Mouse (Mus musculus) thymus, postnatal 0 days (tissue): ENCODE results near the gene Cdk17. TPM values are rescaled to one million over a fixed set of nuclear protein-coding genes. Genes with fewer than 3 reads are reported as not detected.

Experiments
- DNase-seq: peaks from one replicate; pipeline ENCODE4 v3.0.0-alpha.2; 2015; ENCODE audit warnings: low spot score
- polyA plus RNA-seq: library from polyadenylated mRNA; unstranded; fragments of >200 nt; fragmentation: Nextera tagmentation; extraction: Ambion mirVana; gene quantifications from 2 replicates; pipeline ENCODE4 v1.2.1, GENCODE M21; 2015

The Cdk17 gene
- polyA plus RNA-seq, 1 experiment from 2014 or later, result 55.3 TPM

DNA sequence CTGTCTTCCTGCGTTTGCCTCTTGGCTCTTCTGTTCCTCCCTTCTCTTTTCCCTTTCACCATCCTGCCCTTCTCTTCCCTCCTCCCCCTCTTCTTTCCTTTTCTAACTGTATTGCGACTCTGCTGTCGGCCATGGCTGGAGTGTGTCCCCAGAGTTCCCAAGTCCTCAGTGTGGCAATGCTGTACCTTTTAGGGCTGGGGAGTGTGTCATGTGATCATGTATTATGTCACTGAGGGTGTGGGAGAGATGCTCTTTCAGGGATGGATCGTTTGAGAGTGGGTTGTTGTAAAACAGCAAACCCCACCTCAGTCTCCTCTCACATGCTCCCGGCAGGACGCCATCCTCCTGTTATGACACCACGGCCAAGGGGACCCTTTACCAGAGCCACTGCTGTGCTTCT, 120.4 kb downstream of the Cdk17 start:
- no peak for DNase-seq

DNA sequence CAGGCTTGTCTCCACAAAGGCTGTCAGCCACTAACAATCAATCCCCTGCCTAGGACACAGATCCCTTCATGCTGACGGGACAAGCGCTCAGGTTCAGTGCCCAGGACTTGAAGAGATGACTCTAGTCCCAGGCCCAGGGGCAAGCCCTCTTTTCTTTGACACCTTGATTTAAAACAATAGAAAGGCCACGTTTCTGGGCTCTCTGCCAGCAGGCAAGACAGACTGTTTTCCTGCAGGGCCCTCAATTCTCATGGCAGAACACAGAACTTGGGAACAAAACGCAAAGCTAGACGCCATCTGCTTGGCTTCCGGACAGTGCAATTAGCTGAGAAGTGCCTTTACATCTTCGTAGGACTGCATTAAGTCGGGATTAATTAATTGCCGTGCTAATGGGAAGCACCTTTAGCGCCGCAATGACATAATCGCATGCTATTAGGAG, 121.9 kb downstream of the Cdk17 start:
- no peak for DNase-seq

DNA sequence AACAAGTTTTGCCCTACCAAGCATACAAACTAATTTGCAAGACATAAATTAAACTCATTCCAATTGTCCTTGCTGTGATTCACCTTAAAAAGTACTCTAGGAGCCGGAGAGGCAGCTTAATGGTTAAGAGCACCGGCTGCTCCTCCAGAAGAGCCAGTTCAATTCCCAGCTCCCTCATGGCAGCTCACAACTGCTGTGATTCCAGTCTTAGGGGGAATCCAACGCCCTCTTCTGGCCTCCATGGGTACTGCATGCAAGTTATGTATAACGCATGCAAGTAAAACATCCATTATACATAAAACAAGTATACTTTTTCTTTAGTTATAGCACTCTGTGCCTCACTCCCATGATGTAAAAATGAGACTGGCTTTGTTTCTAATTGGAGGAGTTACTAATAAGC, 122.6 kb downstream of the Cdk17 start:
- DNase-seq, result no peak

DNA sequence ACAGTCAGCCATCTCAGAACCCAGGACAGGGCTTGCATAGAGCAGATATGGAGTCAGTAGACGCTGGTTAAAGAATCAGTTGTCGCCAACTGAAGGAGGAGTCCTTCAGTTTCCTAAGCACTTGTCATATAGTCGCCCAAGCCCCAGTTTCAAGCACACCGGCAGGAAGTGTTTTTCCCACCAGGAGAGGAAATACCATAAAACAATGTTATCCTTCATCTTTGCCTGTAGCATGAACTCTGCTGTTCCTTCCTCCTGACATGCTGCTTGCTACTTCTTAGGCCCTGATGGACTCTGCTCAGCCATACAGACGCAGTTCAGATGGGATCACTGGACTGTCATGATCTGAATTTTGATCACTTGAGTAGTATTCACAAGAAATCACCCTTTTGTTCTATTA, 124.8 kb downstream of the Cdk17 start:
- no peak for DNase-seq

DNA sequence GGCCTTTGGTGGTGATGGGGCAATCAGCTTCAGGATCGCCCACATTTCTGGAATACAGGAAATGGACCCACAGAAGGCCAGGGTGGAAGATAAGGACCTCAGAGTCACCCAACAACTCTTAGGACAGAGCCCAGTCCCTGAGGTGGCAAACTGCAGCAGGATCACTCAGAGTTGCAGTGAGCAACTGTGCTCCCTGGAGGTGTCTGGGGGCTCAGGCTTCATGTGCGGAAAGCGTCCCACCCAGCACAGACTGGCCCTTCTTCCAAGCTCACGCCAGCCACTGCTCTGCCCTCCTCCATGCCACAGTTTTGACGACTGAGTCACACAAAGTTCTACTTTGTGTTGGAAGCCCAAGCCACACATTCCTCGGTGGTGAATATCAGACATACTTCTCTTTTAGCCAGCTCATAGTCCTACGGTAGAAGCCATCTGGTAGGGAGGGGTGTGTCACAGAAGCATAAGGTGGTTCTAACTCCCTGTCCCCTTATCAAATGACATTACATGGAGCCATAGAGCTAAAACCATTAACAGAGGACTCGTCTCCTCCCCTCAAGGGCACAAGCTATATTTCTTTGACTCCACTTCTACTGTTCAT, 127.0 kb downstream of the Cdk17 start:
- no peak for DNase-seq

DNA sequence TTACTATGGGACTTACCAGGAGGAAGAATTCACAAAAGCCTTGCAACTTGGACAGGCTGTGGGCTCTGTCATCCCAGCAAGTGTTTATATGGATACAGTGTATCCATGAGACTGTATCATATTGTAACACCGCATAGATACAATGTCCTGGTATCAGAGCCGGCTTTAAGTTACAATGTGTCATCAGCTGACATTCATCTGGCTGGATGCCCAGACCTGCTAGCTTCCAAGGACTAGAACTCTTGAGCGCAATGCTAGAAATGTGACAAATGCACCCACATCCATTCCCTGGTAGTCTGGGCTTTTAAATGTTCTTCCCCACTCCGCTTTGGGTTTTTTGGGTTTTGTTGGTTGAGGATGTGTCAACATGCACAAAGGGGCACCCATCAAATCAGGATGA, 127.7 kb downstream of the Cdk17 start:
- DNase-seq, result no peak

DNA sequence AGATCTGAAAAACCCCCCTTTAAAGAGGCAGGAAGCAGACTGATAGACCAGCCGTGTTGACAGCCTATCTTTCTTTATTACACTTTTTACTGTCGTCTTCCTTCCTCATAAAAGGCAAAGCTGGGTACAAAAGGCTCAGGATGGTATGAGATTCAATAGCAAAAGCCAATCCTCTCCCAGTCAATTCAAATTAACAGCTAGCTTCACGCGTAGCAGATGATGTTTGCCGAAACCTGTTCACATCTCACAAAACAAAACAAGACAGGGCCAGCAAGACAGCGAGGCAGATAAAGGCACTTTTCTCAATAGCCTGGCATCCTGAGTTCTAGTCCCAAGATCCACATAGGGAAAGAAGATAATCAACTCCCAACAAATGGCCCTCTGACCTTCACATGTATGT, 128.7 kb downstream of the Cdk17 start:
- DNase-seq, result no peak

DNA sequence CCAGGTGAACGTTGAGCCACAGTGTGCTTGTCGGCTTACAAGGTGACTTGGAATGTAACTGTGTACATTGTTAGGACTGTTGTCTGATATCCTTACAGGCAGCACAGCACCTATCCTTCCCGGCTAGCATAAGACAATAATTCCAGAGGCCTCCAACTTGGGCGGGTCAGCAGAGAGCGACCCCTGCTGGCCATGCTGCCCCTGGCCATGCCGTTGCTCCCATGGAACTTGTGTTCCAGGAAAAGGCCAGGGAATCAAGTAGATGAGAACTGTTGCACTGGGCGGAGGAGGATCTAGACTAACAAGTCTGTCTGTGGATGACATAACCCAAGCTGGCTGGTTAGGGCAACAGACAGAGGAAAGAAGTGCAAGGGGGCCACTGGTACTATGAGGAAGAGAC, 130.7 kb downstream of the Cdk17 start:
- no peak for DNase-seq

DNA sequence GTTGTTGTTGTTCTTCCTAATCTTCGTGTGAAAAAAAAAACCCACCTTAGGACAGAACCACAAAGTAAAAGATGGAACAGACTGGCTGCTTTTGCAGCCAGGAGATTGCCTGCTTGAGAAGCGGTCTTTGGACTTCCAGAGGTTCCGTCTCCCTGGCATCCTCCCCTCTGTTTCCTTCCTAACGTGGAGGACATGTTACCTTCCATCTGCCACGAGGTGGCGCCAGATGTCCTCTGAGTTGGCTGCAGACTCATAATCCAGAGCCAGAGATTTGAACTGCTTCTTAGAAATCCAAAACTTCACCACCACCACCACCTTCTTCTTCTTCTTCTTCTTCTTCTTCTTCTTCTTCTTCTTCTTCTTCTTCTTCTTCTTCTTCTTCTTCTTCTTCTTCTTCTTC, 131.2 kb downstream of the Cdk17 start:
- DNase-seq, result peak; percentile 82

DNA sequence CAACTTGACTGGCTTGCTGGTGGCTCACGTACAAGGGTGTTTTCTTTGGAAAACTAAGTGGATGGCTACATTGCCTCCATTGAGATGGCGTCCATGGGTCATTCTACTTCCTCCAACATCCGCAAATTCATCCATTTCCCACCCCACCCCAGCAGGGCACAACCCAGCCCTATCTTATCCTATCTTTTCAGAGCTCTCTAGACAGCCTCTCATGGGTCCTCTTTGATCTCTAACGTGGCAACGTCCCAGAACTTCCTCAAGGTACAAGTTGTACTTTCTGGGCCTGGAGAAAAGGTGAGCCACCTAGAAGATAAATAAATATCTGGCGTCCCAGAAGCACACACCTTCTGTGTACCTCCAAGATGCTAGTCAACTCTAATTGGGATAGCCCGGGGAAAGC, 132.9 kb downstream of the Cdk17 start:
- no peak for DNase-seq

DNA sequence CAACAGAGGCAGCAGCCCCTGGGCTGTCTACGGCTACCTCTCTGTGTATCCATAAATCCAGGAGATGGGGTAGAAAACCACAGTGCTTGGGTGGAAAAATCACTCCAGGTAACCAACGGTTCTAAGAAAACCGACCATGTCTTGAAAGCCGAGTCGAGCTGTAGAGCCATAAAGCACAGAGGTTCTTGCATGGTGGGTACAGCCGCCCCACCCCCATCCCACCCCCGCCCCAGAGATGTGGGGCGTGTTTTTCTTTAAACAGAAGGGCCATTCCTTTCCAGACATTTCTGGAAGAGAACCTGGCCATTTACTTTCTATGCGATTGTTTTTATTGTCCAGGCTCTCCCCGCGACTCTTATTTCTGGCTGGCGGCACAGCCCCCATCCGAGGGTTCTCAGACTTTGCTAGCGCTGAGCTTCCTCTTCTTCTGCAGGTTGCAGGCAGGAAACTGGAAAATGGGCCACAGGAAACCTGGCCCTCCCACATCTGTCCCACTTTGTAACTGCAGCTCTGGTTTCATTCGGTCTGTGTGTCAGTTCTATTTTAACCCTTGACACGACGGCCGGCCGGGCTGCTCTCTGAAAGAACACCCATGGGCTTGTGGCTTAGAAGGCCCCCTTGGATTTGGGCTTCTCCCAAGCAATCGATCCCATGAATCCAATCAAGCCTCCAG, 134.0 kb downstream of the Cdk17 start:
- DNase-seq, result peak; percentile 72

DNA sequence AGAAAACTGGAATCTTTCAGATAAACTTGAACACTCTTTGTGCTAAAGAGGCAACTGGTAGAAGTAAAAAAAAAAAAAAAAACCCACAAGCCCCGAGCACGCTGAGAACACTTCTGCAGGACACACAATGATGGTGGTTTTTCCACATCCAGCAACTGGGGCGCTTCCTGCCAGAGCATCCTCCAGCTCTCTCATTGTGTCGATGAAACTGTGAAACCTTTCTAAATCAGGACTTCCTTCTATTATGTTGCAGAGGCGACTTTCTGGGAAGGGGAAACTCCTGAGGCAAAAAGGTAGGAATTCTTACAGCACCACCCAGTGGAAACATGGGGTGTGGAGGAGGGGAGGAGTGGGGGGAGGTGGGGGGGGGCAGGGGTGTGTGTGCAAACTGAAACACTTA, 137.1 kb downstream of the Cdk17 start:
- peak; percentile 49 for DNase-seq

DNA sequence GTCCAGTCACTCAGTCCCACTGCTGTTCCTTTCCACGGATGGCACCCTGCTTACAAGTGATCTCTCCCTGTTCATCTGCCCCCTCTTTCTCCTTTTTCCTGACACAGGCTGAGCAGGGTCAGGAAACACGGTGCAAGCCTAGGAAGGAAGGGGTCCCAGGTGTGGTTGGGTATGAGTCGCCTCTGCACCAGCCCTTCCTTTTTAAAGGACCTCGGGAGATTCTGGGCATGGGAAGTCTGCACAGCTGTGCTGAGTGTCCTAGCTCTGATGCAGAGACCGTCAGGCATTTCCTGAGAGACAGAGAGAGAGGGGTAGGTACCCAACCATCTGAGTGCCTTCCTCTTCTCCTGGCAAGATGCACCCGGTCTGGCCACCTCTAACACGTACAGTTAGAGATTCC, 137.5 kb downstream of the Cdk17 start:
- DNase-seq, result no peak

DNA sequence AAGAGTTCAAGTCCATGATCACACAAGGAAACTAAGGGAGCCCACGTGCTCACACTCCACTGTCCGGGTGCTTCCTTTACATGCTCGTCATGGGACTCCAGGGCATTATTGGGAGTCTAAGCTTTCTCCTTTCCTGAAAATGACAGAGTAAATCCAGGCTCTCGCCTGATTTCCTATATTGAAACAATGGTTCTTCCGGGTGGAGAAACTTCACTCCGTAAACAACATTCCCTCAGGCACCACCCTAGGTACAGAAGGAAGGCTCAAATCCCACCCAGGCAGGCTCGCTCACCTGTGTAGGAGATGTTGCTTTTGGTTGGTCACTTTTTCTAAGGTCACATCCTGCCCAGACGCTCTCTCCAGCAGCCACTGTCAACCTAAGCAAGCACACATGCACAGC, 141.2 kb downstream of the Cdk17 start:
- DNase-seq, result no peak

DNA sequence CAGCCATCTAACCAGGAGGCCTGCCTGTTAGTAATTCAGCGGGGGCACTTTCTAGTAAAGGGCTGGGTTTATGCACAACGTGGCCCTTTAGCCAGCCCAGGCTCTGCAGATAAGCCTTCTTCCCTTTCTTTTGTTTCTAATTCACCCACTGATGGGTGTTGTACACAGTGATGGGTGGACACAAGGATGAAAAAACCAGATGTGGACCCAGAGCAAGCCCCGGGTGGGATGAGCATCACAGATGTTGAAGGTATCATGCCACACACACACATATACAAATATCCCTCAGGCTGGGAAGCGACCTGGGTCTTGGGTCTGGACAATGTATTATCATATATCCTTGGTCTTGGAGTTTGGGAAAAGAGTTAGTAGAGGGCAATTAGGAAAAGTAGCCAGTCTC, 142.6 kb downstream of the Cdk17 start:
- DNase-seq, result no peak

DNA sequence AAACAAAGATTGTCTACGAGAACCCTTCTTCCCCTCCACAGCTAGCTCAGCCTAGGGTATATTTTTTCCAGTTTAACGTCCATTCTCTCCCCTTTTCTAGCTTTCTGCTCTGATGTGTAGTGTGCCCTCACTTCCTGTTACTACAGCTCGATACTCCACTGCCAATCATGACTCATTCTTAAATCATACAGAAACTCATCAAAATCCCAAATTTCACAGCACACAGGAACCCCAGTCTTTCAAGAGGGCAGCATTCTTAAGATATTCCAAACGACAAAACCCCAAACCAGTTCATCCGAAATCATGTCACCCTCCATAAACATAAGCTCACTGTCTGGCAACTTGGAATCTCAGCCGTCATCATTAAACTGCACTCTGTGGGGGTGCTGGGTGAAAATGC, 145.3 kb downstream of the Cdk17 start:
- DNase-seq, result no peak

DNA sequence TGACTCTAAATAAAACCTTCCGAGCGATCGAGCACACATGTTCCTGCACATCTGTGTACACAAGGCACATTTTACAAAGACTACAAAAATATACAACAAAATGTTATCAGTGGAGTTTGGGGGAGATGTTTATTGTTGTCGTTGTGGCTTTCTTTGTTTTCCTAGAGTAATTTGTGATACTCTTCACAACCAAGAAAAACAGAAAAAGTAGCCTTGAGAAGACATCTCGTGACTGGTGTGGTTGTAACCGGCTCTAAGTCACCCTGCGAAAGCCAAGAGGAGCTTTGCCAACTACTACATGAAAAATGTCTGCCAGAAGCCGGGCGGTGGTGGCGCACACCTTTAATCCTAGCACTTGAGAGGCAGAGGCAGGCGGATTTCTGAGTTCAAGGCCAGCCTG, 145.7 kb downstream of the Cdk17 start:
- DNase-seq, result no peak

DNA sequence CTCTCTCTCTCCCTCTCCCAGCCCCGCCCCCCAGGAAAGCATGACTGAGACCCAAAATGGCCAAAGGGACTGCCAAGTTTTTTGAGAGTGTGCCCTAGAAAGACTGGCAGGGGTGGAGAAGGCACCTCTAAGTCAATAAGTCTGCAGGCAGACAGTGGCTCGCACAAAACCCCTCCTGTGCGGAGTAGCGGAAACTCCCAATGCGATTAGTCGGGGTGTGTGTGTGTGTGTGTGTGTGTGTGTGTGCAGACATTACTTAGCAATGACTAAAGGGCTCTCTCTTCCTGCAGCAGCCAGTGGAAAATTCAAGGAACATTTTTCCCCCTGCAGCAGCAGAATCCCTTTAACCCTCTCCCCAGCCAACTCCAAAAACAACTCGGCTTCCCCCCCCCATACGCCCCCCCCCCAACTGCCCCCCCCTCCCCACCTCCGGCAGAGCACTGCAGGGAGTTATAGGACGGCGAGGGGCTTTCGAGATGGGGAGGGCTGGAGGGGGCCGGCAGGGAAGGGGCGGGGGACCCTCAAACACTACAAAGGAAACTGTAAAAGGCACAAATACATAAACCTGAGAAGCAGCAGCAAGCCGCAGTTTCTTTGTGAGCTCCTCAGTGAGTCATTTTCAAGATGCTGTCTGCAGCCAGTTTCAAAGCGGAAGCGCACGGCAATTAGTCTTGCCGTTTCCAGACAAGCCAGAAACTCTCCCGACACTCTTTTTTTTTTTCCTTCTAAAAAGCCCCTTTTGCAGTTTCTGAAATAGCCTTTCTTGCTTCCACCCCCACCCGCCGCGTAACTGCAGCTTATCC, 148.7 kb downstream of the Cdk17 start:
- peak; percentile 74 for DNase-seq

DNA sequence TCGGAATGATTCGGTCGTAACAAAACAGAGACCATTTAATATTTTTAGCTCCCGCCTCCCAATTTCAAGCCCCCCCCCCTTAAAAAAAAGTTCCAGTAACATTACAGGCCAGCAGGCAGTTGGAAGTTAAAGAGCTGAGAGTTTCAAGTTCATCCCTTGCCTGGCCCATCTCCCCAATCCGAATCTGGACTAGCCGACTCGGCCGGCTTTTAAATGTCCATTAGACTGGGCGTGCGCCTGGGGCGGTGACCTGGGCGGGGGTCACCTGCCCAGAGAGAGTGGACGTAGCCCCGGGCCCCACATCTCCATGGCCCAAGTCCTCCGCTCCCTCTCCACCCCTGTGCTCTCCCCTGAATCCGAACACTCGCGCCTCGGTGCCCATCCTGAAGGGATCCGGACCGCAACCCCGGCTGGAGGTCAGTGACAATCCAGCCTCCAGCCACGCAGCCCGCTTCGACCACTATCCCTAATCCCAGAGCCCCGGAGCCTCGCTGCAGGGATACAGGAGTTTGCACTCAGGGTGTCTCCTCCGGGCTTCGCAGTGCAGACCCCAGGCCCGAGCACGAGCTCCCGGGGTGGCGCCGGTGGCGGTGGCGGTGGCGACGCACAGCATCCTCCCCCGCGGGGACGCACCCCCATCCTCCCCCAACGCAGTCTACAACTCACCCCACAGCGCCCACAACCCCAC, 149.4 kb downstream of the Cdk17 start:
- peak; percentile 74 for DNase-seq

DNA sequence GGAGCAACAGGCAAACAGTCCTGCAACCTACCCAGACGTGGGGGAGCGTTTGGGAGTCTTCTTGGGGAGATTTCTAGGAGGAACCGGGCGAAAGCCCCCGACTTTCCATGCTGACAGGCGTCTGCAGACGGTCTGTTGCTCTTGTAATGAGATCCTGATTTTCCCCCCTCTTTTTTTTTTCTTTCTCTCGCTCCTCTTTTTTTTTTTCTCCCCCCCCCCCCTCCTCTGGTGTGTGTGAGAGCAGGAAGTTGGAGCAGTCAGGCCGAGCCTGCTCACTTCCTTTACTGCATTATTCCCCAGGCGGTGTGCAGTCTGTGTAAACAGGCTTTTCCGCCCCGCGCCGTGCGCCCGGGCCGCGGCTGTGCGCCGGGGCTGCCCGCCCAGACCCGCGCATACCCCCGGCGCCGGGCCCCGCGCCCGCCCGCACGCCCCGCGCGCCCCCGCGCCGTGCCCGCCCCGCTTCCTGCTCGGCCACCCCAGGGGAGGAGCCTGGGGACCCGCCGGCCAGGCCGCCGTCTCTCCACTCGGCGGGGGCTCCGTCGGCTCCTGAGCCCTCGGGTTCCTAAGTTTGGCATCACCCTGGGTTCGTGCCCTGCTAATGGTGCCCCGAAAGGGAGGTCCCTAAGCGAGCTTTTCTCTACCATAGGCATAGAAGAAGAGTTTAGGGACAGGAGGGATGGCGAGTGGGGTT, 150.2 kb downstream of the Cdk17 start, which contains the start of gene Elk3:
Gene Elk3 (minus strand): TSS at position 415 of the 691 bp plus-strand sequence.
- peak; percentile 71 for DNase-seq

DNA sequence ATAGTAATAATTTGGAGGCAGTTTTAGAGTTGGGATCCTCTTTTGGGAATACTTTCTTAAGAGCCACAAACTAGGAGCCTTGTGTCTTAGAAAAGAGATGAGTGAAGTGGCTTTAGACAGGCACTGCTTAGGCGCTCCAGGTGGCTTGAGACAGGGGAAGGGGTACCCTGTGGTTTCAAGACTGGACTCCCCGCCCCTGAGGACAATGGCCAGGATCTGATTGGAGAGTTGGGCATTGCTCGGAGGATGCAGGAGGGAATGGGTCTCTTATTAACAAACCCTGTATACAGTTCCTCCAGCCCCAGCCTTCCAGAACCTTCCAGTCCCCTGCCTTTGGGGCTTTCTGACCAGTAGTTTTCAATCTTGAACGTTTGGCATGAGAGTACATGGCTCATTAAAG, 150.9 kb downstream of the Cdk17 start:
- no peak for DNase-seq
